Mouse (Mus musculus) liver, embryonic 14.5 days (tissue): Measurements from ENCODE around the gene Aldh3b1.

Experiments used
- CTCF ChIP-seq: IDR thresholded peaks from 2 replicates; pipeline ENCODE4 v1.5.1; 2016; ENCODE audit warnings: antibody characterized with exemption, low read depth, control low read depth
- EP300 ChIP-seq: IDR thresholded peaks from 2 replicates; pipeline ENCODE4 v1.6.1; 2016; ENCODE audit warnings: antibody characterized with exemption, low read depth

DNA sequence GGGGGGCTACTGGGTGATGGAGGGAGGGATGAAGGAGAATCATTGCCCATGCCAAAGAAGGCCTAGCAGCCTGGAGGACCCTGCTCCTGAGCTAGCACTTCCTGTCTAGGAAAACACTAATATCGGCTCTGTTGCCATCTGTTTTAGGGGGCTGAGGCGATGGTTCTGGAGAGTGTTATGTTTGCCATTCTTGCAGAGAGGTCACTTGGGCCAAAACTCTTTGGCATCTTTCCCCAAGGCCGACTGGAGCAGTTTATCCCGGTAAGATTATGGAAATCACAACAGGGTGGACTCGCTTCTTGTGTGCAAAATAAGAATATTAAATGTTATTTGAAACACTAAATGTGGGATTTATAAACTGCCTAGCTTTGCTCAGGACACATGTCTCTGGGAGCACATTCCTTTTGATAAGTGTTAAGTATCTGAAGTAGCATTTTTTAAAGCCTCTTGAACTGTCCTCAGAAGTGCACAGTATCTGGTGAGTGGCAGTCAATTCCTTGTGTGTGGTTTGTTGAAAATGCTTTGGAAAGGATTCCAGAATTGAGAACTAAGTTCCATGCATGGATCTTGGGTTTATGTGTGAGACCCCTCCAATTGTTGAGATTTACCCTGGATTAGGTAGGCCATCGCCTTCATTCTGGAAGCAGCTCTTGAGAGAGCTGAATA, 45.1 kb downstream of the Aldh3b1 start:
- TF ChIP-seq CTCF: no peak
- no peak for TF ChIP-seq EP300
